10 mouse cellular contexts compared by ENCODE assay signal in the genomic region with DNA sequence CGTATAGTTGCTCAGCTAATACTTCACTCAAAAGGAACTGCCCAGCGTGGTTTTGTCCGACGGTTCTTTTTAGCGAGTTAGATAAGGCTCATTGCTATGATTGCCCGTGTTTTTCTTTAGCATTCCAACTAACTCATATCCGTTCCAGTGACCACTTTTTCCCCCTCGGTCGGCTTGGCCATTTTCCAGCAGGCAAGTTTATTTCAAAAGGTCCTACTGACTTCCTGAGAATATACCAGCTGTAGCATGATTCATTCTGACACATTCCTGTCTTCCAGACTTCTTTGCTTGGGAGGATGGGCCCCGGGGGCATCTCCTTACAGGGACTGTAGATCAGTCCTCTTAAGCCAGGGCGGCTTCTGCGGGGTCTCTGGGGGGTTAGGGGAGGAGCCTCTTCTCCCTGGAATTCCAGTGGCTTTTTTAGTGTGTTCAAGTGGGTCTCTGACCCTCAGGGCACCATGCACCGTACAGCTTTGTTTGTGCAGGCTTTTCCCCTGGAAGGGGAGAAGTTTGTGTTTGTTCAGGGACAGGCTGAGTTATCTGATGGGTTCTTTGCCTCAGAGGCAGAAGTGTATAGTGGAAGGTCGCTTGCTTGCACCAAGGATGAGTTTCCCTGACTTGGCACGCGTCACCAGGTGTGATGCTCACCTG. TPM values are rescaled to one million over a fixed set of nuclear protein-coding genes. Genes with fewer than 3 reads are reported as not detected.
DNase-seq lines count a peak whose midpoint lies in the region; ATAC-seq and TF ChIP-seq lines count a peak whose summit lies in the region.
"Had no signal": no experiment of that assay in that cellular context is flagged by ENCODE, and none has a peak within 500 bp of the region (broad histone marks: within the 10 kb centered on the region; RNA-seq: fewer than 3 reads in every experiment).

No protein-coding gene starts in this region.

- peaks cover 9% of the 10 kb centered on the region for H3K27me3 ChIP-seq in liver, postnatal 0 days (ENCODE audit: insufficient read depth, low read length)

- TF ChIP-seq EP300 in liver, postnatal 0 days (IDR thresholded peaks at IDR 0.05; ENCODE audit: low read depth), result no peak

- H3K9ac ChIP-seq in liver, postnatal 0 days (replicated peaks), result no peak overlapping the region

- ATAC-seq in liver, postnatal 0 days, result no peak
- ATAC-seq in megakaryocyte-erythroid progenitor cell, adult 5-6 weeks (replicated peaks; ENCODE audit: low FRiP score, low TSS enrichment, poor library complexity, severe bottlenecking), result no peak

- 25% methylated on average over 16 of the region's 16 CpGs for WGBS in liver, postnatal 0 days (ENCODE audit: insufficient replicate concordance)

- H3K4me1 ChIP-seq in liver, postnatal 0 days (ENCODE audit: insufficient read depth), result peaks cover 3% of the 10 kb centered on the region; the same call in 1 of the 2 replicates

- H3K9me3 ChIP-seq in liver, postnatal 0 days (ENCODE audit: low read length), result no peaks in the 10 kb centered on the region

- H3K4me2 ChIP-seq in liver, postnatal 0 days (ENCODE audit: low read depth, low read length), result no peak overlapping the region

- DNase-seq in heart, adult 11 months, result peak; percentile 94
- DNase-seq in heart, postnatal 25 days (ENCODE audit: low spot score), result no peak
- DNase-seq in brain, embryonic 14.5 days (ENCODE audit: low read depth), result peak; percentile 29
- DNase-seq in heart, postnatal 14 days, result peak; percentile 60 to 67
- DNase-seq in liver, postnatal 0 days, result peak; percentile 41
- no peak for DNase-seq in cerebellum, postnatal 25 days
- DNase-seq in urinary bladder, postnatal 36 days (ENCODE audit: low spot score in 2 of 2), result no peak

- no peak overlapping the region for H3K27ac ChIP-seq in liver, postnatal 0 days (ENCODE audit: low read depth)

- no peak overlapping the region for H3K4me3 ChIP-seq in liver, postnatal 0 days (ENCODE audit: low read depth, low read length)

- no peak for TF ChIP-seq CTCF in brain, embryonic 14.5 days (IDR thresholded peaks at IDR 0.05; ENCODE audit: borderline replicate concordance, extremely low read depth, insufficient read depth, insufficient read length)
- no peak for TF ChIP-seq CTCF in liver, postnatal 0 days (IDR thresholded peaks at IDR 0.05; ENCODE audit: low read depth)

- no peaks in the 10 kb centered on the region for H3K36me3 ChIP-seq in liver, postnatal 0 days (replicated peaks; ENCODE audit: insufficient read depth, low read length)

- intact Hi-C loops in heart, postnatal 25 days (cut with DNase I), result loop anchor here (5.0 kb wide), 1 partner anchor 144 kb away; no protein-coding TSS in a partner anchor
- intact Hi-C loops in heart, postnatal 14 days (cut with DNase I), result no loop called here

- no peak for TF ChIP-seq POLR2A in brain, embryonic 14.5 days (IDR thresholded peaks at IDR 0.05; ENCODE audit: borderline replicate concordance, extremely low read depth, insufficient read depth, insufficient read length, poor library complexity, severe bottlenecking)

RNA-seq across cellular contexts. Expression of gene Lamb1, which starts 6.5 kb away (rescaled TPM):
- total RNA-seq in heart, postnatal 25 days (2021), result 10 to 100 TPM; 87.5 to 89.2 TPM
- 12.3 and 25.7 TPM in 2 replicates for polyA plus RNA-seq in brain, embryonic 14.5 days (2012; rRNA removed)
- total RNA-seq in heart, postnatal 14 days (2021), result 100 to 1,000 TPM; 158 to 162 TPM
- 3.1 and 3.3 TPM in 2 replicates for polyA plus RNA-seq in liver, postnatal 0 days (2015; fragmentation: Nextera tagmentation; extraction: Ambion mirVana)
- total RNA-seq in megakaryocyte-erythroid progenitor cell, adult 5-6 weeks (2014; fragmentation: Nextera tagmentation), result not detected in 2 replicates
- total RNA-seq in megakaryocyte-erythroid progenitor cell, adult 5-6 weeks (2017), result not detected in 2 replicates
- total RNA-seq: hematopoietic stem cell, adult 5-6 weeks had no signal

RNA-seq across cellular contexts. Expression of gene Gm6993, which starts 30.9 kb away (rescaled TPM):
- not detected for total RNA-seq in heart, postnatal 25 days (2021)
- not detected in 2 replicates for polyA plus RNA-seq in brain, embryonic 14.5 days (2012; rRNA removed)
- not detected for total RNA-seq in heart, postnatal 14 days (2021)
- polyA plus RNA-seq in liver, postnatal 0 days (2015; fragmentation: Nextera tagmentation; extraction: Ambion mirVana), result not detected in 2 replicates
- not detected in 2 replicates for total RNA-seq in megakaryocyte-erythroid progenitor cell, adult 5-6 weeks (2014; fragmentation: Nextera tagmentation)
- total RNA-seq in megakaryocyte-erythroid progenitor cell, adult 5-6 weeks (2017), result not detected in 2 replicates
- total RNA-seq: hematopoietic stem cell, adult 5-6 weeks had no signal
- polyA plus RNA-seq: testis, adult 2 months had no signal

Comparison
In these comparisons a context has a peak if more than half of its experiments do, and no peak if none do; other contexts are left out.
1. DNase-seq: peak in heart, adult 11 months (single experiment), brain, embryonic 14.5 days (single experiment), heart, postnatal 14 days (2 of 2) and liver, postnatal 0 days (single experiment); none in heart, postnatal 25 days (single experiment), cerebellum, postnatal 25 days (0 of 2) and urinary bladder, postnatal 36 days (0 of 2).
2. RNA of gene Lamb1, which starts 6.5 kb away (total RNA-seq): 158 to 162 TPM in heart, postnatal 14 days and 87.5 to 89.2 TPM in heart, postnatal 25 days; not detected in megakaryocyte-erythroid progenitor cell, adult 5-6 weeks; every median in the first group is over 10 times any median in the second.